Mouse (Mus musculus): ENCODE results near the gene Os9.

DNA sequence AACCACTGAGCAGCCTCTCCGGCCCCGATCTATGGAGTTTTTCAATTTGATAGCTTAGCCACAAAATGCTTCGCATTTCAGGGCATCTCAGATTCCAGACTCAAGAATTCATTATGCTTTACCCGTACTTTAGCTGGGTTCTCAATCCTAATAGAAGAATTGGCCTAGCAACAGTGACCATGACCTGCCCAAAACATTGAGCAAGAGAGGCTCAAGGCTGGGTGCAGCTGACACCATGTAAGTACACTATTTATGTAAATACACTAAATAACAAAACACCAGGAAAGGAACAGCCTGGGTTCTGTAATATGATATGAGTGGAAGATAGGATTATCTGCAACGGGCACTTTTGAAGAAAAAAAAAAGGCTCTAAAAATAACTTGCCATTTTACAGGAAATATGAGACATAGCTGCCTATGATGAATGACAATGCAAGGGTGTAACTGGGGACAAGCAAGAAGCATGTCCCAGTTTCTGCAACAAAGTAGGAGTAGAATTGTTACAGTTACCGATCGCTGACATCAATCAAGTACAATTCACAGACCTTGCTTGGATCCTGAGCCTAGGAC is 6.9 kb upstream of the Os9 start:
- TF ChIP-seq POLR2A (IDR thresholded peaks at IDR 0.05; ENCODE audit: control insufficient read depth, low read depth, low read length) = no peak
- no peak for TF ChIP-seq CTCF (IDR thresholded peaks at IDR 0.05; ENCODE audit: control insufficient read depth, insufficient read depth, insufficient replicate concordance, low read depth, low read length)

All from testis, adult 2 months (tissue).